Mouse (Mus musculus) left cerebral cortex, postnatal 25 days (tissue): ENCODE data around the gene Smug1. TPM values are rescaled to one million over a fixed set of nuclear protein-coding genes. Genes with fewer than 3 reads are reported as not detected.

ENCODE experiments used
- DNase-seq, 2 experiments: peaks; one replicate each; pipeline ENCODE4 v3.0.0; 2022; ENCODE audit warnings: low spot score in 2 of 2, mixed read lengths in 1 of 2
- intact Hi-C: fragments of 180-260 bp; cut with DNase I; formaldehyde crosslinking; loops from one replicate; pipeline ENCODE4 v1.15.1; 2025
- total RNA-seq, 2 experiments: library from RNA; stranded (reverse); gene quantifications; 2 replicates each; pipeline ENCODE4 v1.2.3; 2021

The Smug1 gene
- total RNA-seq, 2 experiments from 2014 or later = 19.2 to 20.9 TPM

DNA sequence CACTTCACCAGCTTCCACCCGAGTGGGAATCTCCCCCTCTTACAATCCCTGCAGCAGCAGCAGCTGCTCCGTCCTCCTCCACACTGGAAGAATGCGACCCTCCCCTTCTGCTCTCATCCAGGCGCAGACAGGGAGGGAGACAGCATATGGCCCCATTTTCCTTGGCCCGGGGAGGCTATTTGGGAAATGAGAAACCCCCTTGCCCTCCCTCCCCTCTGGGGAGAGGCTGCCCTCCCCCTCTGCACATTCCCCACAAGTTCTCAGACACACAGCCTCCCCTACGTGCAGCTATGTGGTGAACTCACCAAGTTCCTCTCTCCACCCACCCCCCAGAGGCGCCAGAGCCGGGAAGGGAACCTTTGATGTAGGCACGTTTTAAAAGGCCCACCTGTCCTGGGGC, 51.6 kb downstream of the Smug1 start:
- intact Hi-C loops = no loop called here
- no peak for DNase-seq

GRCm38 (mm10) chr15:103113077-103113476, 53.8 kb downstream of the Smug1 start:
- intact Hi-C loops = no loop called here
- no peak for DNase-seq

GRCm38 (mm10) chr15:103112309-103112708, 54.6 kb downstream of the Smug1 start:
- DNase-seq = no peak
- intact Hi-C loops = no loop called here

- DNase-seq = no peak
- intact Hi-C loops = no loop called here
Measured at GRCm38 (mm10) chr15:103109940-103110339, 57.0 kb downstream of the Smug1 start.

DNA sequence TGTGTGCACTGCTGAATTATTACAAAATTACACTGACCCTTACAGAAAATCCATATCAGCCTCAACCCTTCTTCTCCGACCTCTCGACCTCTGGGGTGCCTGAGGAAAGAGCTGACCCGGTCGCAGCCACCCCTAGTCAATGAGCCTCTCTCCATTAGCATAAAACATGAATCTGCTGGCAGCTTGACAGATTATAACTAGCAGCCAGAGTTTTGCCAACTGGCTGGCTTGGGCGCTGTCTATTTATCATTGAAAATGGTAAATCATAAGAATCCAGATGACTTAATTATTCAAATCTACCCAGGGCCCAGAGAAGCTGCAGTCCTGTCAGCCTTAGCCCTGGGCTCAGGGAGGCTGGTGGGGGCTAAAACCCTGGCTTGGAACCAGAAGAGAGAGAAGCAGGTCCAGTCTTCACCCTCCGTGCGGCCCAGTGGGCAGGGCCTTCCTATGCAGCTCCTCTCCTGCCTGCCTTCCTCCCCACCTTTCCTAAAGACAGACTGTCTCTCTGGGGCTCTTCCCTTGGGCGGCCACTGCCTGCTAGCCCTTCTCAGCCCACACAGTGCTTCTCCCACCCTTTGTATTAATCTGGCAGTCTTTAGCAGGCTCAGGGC, 58.7 kb downstream of the Smug1 start:
- intact Hi-C loops = no loop called here
- DNase-seq = no peak

- intact Hi-C loops = no loop called here
- no peak for DNase-seq
Measured at GRCm38 (mm10) chr15:103106201-103106600, 60.7 kb downstream of the Smug1 start.

Other genes starting within 250 kb of the Smug1 start
- not detected for gene Hoxc13, start 246.0 kb downstream of the Smug1 start, total RNA-seq
- gene Hoxc12, start 230.3 kb downstream of the Smug1 start, total RNA-seq = not detected
- not detected for gene Hoxc11, start 212.7 kb downstream of the Smug1 start, total RNA-seq
- not detected for gene Hoxc10, start 200.3 kb downstream of the Smug1 start, total RNA-seq
- gene Hoxc5, start 199.6 kb downstream of the Smug1 start, total RNA-seq = not detected
- gene Hoxc9, start 190.7 kb downstream of the Smug1 start, total RNA-seq = not detected
- gene Hoxc8, start 176.5 kb downstream of the Smug1 start, total RNA-seq = not detected
- gene Hoxc6, start 168.8 kb downstream of the Smug1 start, total RNA-seq = not detected
- gene Hoxc4, start 148.2 kb downstream of the Smug1 start, total RNA-seq = not detected
- 100 to 1,000 TPM; 173 to 187 TPM for gene Cbx5, start 72.7 kb upstream of the Smug1 start, total RNA-seq
- gene Hnrnpa1, start 73.3 kb upstream of the Smug1 start, total RNA-seq = 100 to 1,000 TPM; 218 to 219 TPM
- gene Nfe2, start 91.3 kb upstream of the Smug1 start, total RNA-seq = not detected
- gene Copz1, start 105.6 kb upstream of the Smug1 start, total RNA-seq = 100 to 1,000 TPM; 101 to 102 TPM
- under 1 TPM; 0.69 to 0.94 TPM for gene Gpr84, start 143.5 kb upstream of the Smug1 start, total RNA-seq
- 10 to 100 TPM; 62.4 to 64.8 TPM for gene Zfp385a, start 173.0 kb upstream of the Smug1 start, total RNA-seq
- 1 to 10 TPM; 2.3 to 5.4 TPM for gene Itga5, start 199.7 kb upstream of the Smug1 start, total RNA-seq